In the genomic region with DNA sequence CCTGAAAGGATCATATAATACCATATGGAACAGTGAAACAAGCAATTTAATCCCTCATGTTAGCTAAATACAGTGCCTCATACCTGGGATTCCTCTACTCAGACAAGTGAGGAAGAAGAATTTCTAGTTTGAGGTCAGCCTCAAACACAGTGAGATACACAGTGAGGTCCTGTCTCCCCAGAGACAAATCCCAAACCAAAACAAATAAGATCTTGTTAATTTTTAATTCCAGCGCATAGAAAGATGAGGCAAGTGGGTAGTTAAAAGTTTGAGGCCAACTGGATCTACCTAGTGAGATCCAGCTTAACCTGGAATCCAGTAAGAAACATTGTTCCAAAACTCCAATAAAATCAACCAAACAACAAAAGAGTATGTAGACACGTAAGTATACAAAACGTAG, we compare ENCODE assay signal across 35 mouse cellular contexts.
"Had no signal": no experiment of that assay in that cellular context is flagged by ENCODE, and none has a peak within 500 bp of the region (broad histone marks: within the 10 kb centered on the region; RNA-seq: fewer than 3 reads in every experiment).

No protein-coding gene starts in this region.

- H3K36me3 ChIP-seq: heart, embryonic 10.5 days; heart, embryonic 12.5 days; heart, embryonic 13.5 days; heart, embryonic 15.5 days; hindbrain, embryonic 10.5 days; hindbrain, embryonic 12.5 days; hindbrain, embryonic 13.5 days; hindbrain, embryonic 15.5 days; intestine, embryonic 15.5 days; kidney, embryonic 15.5 days had no signal

- ATAC-seq: hindbrain, embryonic 16.5 days; hindbrain, postnatal 0 days; inflammation-experienced regulatory T-cells, adult 6 months; intestine, embryonic 15.5 days; intestine, embryonic 16.5 days; intestine, postnatal 0 days had no signal

- H3K4me1 ChIP-seq: heart, embryonic 10.5 days; heart, embryonic 12.5 days; heart, embryonic 13.5 days; heart, embryonic 15.5 days; hindbrain, embryonic 10.5 days; hindbrain, embryonic 12.5 days; hindbrain, embryonic 13.5 days; hindbrain, embryonic 15.5 days; intestine, embryonic 15.5 days; kidney, embryonic 15.5 days had no signal

- H3K4me2 ChIP-seq: heart, embryonic 11.5 days; heart, embryonic 12.5 days; heart, embryonic 13.5 days; heart, embryonic 15.5 days; hindbrain, embryonic 12.5 days; hindbrain, embryonic 13.5 days; hindbrain, embryonic 14.5 days; hindbrain, embryonic 15.5 days; intestine, embryonic 15.5 days; kidney, embryonic 15.5 days had no signal

- DNase-seq: heart, postnatal 10 days; heart, postnatal 14 days; heart, postnatal 36 days; heart, postnatal 4 days; kidney, adult 11 months; kidney, adult 18-20 months; kidney, adult 2 months; kidney, adult 8-10 months; kidney, adult 9 months; kidney, postnatal 10 days; kidney, postnatal 14 days; kidney, postnatal 25 days; kidney, postnatal 36 days; kidney, postnatal 4 days; layer of hippocampus, adult 9-11 months; layer of hippocampus, postnatal 36 days had no signal

- H3K27me3 ChIP-seq: heart, embryonic 12.5 days; heart, embryonic 13.5 days; heart, embryonic 15.5 days; hindbrain, embryonic 12.5 days; hindbrain, embryonic 13.5 days; hindbrain, embryonic 15.5 days; intestine, embryonic 15.5 days; kidney, embryonic 15.5 days had no signal

- H3K9ac ChIP-seq: heart, embryonic 12.5 days; heart, embryonic 13.5 days; heart, embryonic 15.5 days; hindbrain, embryonic 12.5 days; hindbrain, embryonic 13.5 days; hindbrain, embryonic 14.5 days; hindbrain, embryonic 15.5 days; intestine, embryonic 15.5 days; kidney, embryonic 15.5 days had no signal

- H3K9me3 ChIP-seq: heart, embryonic 10.5 days; heart, embryonic 12.5 days; heart, embryonic 13.5 days; heart, embryonic 15.5 days; hindbrain, embryonic 10.5 days; hindbrain, embryonic 12.5 days; hindbrain, embryonic 13.5 days; hindbrain, embryonic 15.5 days; intestine, embryonic 15.5 days; kidney, embryonic 15.5 days had no signal

- H3K27ac ChIP-seq: heart, embryonic 10.5 days; heart, embryonic 13.5 days; heart, embryonic 15.5 days; hindbrain, embryonic 10.5 days; hindbrain, embryonic 12.5 days; hindbrain, embryonic 13.5 days; hindbrain, embryonic 14.5 days; hindbrain, embryonic 15.5 days; hindbrain, postnatal 0 days; intestine, embryonic 15.5 days; kidney, embryonic 15.5 days; kidney, postnatal 0 days; layer of hippocampus, adult 2 months had no signal

- H3K4me3 ChIP-seq: heart, embryonic 10.5 days; heart, embryonic 12.5 days; heart, embryonic 13.5 days; heart, embryonic 15.5 days; hindbrain, embryonic 10.5 days; hindbrain, embryonic 12.5 days; hindbrain, embryonic 13.5 days; hindbrain, embryonic 15.5 days; intestine, embryonic 15.5 days; kidney, embryonic 15.5 days; layer of hippocampus, adult 2 months had no signal
